In the genomic region with DNA sequence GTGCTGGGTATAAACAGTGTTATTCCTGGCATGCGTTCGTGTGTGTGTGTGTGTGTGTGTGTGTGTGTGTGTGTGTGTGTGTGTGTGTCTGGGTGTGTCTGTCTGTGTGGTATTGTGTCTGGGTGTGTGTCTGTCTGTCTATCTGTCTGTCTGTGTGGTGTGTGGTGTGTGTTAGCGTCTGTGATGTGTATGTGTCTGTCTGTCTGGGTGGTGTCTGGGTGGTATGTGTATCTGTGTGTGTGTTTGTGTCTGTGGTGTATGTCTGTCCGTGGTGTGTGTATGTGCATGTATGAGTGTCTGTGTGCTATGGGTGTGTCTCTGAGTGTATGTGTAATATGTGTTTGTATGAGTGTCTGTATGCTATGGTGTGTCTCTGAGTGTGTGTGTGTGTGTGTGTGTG, we compare ENCODE assay signal across 14 mouse cellular contexts. TPM values are rescaled to one million over a fixed set of nuclear protein-coding genes. Genes with fewer than 3 reads are reported as not detected.
"Had no signal": no experiment of that assay in that cellular context is flagged by ENCODE, and none has a peak within 500 bp of the region (broad histone marks: within the 10 kb centered on the region; RNA-seq: fewer than 3 reads in every experiment).

No protein-coding gene starts in this region.

- H3K4me3 ChIP-seq: limb, embryonic 13.5 days; liver, embryonic 15.5 days; lung, embryonic 15.5 days; midbrain, embryonic 13.5 days had no signal

- ATAC-seq: intestine, embryonic 16.5 days; midbrain, embryonic 13.5 days had no signal

- H3K4me2 ChIP-seq: limb, embryonic 13.5 days; liver, embryonic 11.5 days; liver, embryonic 15.5 days; lung, embryonic 15.5 days; midbrain, embryonic 13.5 days had no signal

- H3K27me3 ChIP-seq: limb, embryonic 13.5 days; liver, embryonic 15.5 days; lung, embryonic 15.5 days had no signal

- H3K9me3 ChIP-seq: limb, embryonic 13.5 days; liver, embryonic 15.5 days; lung, embryonic 15.5 days; midbrain, embryonic 13.5 days had no signal

- H3K4me1 ChIP-seq: liver, embryonic 15.5 days had no signal

- DNase-seq: kidney, adult 8-10 months; kidney, postnatal 36 days; layer of hippocampus, adult 9-11 months; layer of hippocampus, postnatal 36 days; right cerebral cortex, postnatal 14 days; thymus, adult 2 months; thymus, postnatal 25 days had no signal

- H3K27ac ChIP-seq: liver, embryonic 15.5 days; lung, embryonic 15.5 days; macrophage; midbrain, embryonic 13.5 days had no signal

- H3K9ac ChIP-seq: limb, embryonic 13.5 days; liver, embryonic 15.5 days; lung, embryonic 15.5 days; midbrain, embryonic 13.5 days had no signal

- H3K36me3 ChIP-seq: limb, embryonic 13.5 days; liver, embryonic 15.5 days; lung, embryonic 15.5 days; midbrain, embryonic 13.5 days had no signal

RNA-seq across cellular contexts. Expression of a gene that starts 9.1 kb away (rescaled TPM):
- polyA plus RNA-seq: macrophage had no signal
